Mouse (Mus musculus) heart, postnatal 0 days (tissue): ENCODE data around the gene a. TPM values are rescaled to one million over a fixed set of nuclear protein-coding genes. Genes with fewer than 3 reads are reported as not detected.

Source experiments
- ATAC-seq: fragments of 200-750 bp; cut with Nextera tagmentation; 2 replicates; pipeline ENCODE4 v1.8.0; 2017; ENCODE audit warnings: low read depth, moderate number of reproducible peaks, moderate library complexity; ENCODE audit not compliant: insufficient read depth
- DNase-seq: peaks from one replicate; pipeline ENCODE4 v3.0.0-alpha.2; 2016; ENCODE audit warnings: low spot score
- H3K27ac ChIP-seq: fragments of 300-500 bp; sonication (generic); 2 replicates; pipeline ENCODE4 v1.5.1; 2014; ENCODE audit warnings: low read depth, mild to moderate bottlenecking
- H3K27me3 ChIP-seq: fragments of 300-500 bp; sonication (generic); 2 replicates; pipeline ENCODE4 v1.6.1; 2014; ENCODE audit warnings: low read length, mixed read lengths; ENCODE audit not compliant: control insufficient read depth, insufficient read depth
- H3K36me3 ChIP-seq: fragments of 300-500 bp; sonication (generic); replicated peaks from 2 replicates; pipeline ENCODE4 v1.6.1; 2014; ENCODE audit warnings: low read length, mixed read lengths; ENCODE audit not compliant: control insufficient read depth, insufficient read depth
- H3K4me1 ChIP-seq: fragments of 300-500 bp; sonication (generic); 2 replicates; pipeline ENCODE4 v1.6.1; 2014; ENCODE audit warnings: antibody characterized with exemption; ENCODE audit not compliant: control insufficient read depth, insufficient read depth
- H3K4me2 ChIP-seq: fragments of 300-500 bp; sonication (generic); 2 replicates; pipeline ENCODE4 v1.6.1; 2014; ENCODE audit warnings: low read depth, mild to moderate bottlenecking, low read length, moderate library complexity
- H3K4me3 ChIP-seq: fragments of 300-500 bp; sonication (generic); 2 replicates; pipeline ENCODE4 v1.5.1; 2014; ENCODE audit warnings: low read depth, low read length
- H3K9ac ChIP-seq: fragments of 300-500 bp; sonication (generic); replicated peaks from 2 replicates; pipeline ENCODE4 v1.6.1; 2014; ENCODE audit warnings: low read depth, low read length, mixed read lengths
- H3K9me3 ChIP-seq: fragments of 300-500 bp; sonication (generic); replicated peaks from 2 replicates; pipeline ENCODE4 v1.6.1; 2016; ENCODE audit warnings: low read length; ENCODE audit not compliant: control insufficient read depth
- CTCF ChIP-seq: IDR thresholded peaks from 2 replicates; pipeline ENCODE4 v1.5.1; 2016; ENCODE audit warnings: antibody characterized with exemption, control low read depth, low read depth
- EP300 ChIP-seq: IDR thresholded peaks from 2 replicates; pipeline ENCODE4 v1.6.1; 2016; ENCODE audit warnings: antibody characterized with exemption, low read depth
- WGBS: fragments of 180-500 bp; shearing (Covaris S2); extraction: QIAGEN DNeasy Blood & Tissue Kit; methylation state at CpG from one replicate; pipeline ENCODE4 v1.1.7; 2014; 5-methylcytosine and 5-hydroxymethylcytosine counted together
- polyA plus RNA-seq: library from polyadenylated mRNA; unstranded; fragments of >200 nt; fragmentation: Nextera tagmentation; extraction: Ambion mirVana; gene quantifications from 2 replicates; pipeline ENCODE4 v1.2.1, GENCODE M21; 2015
- total RNA-seq: library from RNA; depleted of rRNA; stranded (reverse); fragments of >200 nt; gene quantifications from 2 replicates; pipeline ENCODE4 v1.2.3, GENCODE M21; 2014; ENCODE audit warnings: low replicate concordance

Gene a
- total and polyA plus RNA-seq, 2 experiments from 2014 or later = not detected

DNA sequence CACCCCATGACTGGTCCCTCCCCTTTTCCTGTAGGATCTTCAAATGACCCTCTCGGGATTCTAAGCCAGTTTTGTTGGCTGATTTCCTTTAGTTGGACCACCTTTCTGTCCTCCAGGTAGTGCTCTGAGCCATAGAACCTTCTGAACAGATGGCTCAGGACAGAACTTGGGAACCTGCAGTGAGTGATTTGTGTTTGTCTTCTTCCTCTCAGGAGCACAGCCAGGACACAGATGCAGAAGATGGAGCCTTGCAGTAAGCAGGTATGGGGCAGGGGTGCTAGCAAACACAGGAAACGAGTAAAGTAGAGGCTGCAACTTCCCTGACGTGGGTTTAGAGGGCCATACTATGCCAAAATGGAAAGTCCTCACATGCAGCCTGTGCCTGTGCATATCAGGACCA lies 74.5 kb downstream of the a start:
- H3K36me3 ChIP-seq = peaks cover 87% of the 10 kb centered on the region
- ATAC-seq (no peak), DNase-seq (no peak)
- H3K9ac ChIP-seq = no peak overlapping the region
- no peaks in the 10 kb centered on the region for H3K4me1 ChIP-seq
- H3K4me2 ChIP-seq = no peak overlapping the region
- no peak overlapping the region for H3K4me3 ChIP-seq
- WGBS = 73% methylated on average over 3 of the region's 3 CpGs
- no peak overlapping the region for H3K27ac ChIP-seq
- no peaks in the 10 kb centered on the region for H3K9me3 ChIP-seq
- no peak for TF ChIP-seq EP300
- no peak for TF ChIP-seq CTCF
- no peaks in the 10 kb centered on the region for H3K27me3 ChIP-seq

DNA sequence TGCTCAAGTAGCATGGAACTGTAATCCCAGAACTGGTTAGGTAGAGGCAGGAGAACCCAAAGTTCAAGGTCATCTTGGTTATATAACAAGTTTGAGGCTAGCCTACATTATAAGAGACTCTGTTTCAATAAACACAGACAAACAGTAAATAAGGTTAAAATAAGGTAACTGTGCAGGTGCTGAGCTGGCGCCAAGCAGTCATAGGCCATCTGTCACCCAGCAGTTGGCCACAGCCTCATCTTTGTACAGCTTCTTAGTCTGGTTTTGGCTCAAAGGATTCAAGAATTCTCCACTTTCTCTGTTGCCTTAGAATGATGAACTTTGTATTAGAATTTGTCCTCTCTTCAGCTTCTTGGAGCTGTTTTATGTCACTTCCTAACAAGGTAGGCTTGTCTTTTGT lies 76.9 kb downstream of the a start:
- 93% methylated on average over 1 of the region's 1 CpGs for WGBS
- Histone ChIP-seq H3K9ac (no peak overlapping the region), H3K27ac (no peak overlapping the region), H3K27me3 (no peaks in the 10 kb centered on the region), H3K4me2 (no peak overlapping the region), H3K9me3 (no peaks in the 10 kb centered on the region), H3K4me1 (no peaks in the 10 kb centered on the region), H3K4me3 (no peak overlapping the region), H3K36me3 (peaks cover 90% of the 10 kb centered on the region)
- DNase-seq (no peak), ATAC-seq (no peak)
- TF ChIP-seq EP300 = no peak
- no peak for TF ChIP-seq CTCF

DNA sequence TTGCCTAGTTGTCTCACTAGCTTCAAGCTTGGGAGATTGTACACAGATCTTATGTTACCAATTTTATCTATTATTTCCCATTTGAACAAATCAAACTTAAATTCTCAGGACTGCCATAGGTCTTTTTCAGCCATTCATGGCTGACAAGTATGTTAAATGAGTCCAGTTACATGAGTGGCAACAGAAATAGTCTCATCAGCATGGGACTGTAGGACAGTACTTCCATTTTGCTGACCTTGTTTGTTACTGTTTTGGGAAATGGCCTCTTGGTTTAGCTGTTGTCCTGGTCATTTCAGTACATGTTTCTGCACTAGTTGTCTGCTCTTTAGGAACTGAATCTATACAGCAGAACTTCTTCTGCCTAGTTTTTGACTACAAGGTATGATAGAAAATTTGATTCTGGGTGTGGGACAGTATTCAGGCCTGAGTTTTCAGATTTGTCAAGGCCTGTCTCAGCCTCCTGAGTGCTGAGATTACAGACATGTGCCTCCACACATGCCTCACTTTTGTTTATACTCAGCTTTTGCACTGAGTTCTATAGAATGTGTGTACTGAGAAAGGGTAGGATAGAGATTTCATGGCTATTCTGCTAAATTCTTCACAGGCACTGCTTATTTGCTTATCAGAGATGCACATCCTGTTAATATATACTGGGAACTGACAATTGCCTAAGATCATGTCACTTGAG lies 78.9 kb downstream of the a start:
- Histone ChIP-seq H3K4me2 (no peak overlapping the region), H3K27me3 (no peaks in the 10 kb centered on the region), H3K4me3 (no peak overlapping the region), H3K27ac (no peak overlapping the region), H3K36me3 (peaks cover 85% of the 10 kb centered on the region), H3K9me3 (no peaks in the 10 kb centered on the region), H3K9ac (no peak overlapping the region), H3K4me1 (no peaks in the 10 kb centered on the region)
- TF ChIP-seq EP300 (no peak), CTCF (no peak)
- DNase-seq (no peak), ATAC-seq (no peak)

DNA sequence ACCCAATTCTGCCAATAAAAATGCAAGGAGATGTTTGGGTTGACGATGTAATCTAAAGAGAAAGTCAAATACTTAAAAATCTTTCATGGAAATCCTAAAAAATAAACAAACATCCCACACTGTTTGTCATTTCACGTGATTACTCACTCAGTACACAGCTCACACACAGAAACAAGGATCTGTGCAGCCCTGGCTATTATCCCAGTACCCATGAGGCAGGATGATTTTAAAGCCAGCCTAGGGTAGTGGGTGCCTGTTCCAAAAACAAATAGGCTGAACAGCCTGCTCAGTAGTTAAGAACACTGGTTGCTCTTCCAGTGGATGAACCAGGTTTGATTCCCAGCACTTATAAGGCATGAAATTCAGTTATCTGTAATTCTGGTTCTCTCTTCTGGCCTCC lies 85.4 kb downstream of the a start:
- WGBS = 86% methylated on average over 2 of the region's 2 CpGs
- no peak for ATAC-seq
- H3K36me3 ChIP-seq = peaks cover 67% of the 10 kb centered on the region

DNA sequence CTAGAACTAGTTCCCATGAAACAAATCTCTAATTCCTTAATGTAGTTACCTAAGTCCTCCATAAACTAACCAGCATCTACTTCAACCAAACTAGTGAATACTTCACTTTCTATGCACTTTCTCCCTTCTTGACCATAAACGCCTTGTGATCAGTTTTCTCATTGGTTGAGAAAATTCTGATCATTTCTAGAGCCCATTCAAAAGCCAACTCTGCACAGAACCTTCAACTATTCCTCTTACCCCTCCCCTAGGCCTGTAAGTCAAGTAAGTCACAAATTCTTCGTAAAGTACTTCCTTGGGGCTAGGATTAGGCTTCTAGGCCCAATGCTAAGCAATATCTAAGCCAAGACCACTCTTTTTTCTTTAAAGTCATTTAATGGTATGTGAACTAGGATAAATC lies 100.4 kb downstream of the a start:
- H3K36me3 ChIP-seq = peaks cover 15% of the 10 kb centered on the region
- WGBS = 8% methylated on average over 2 of the region's 2 CpGs
- ATAC-seq (no peak), DNase-seq (no peak)
- H3K4me3 ChIP-seq = peak overlapping the region; percentile 63
- no peaks in the 10 kb centered on the region for H3K9me3 ChIP-seq
- H3K4me1 ChIP-seq = peaks cover 18% of the 10 kb centered on the region
- peak overlapping the region; percentile 82 for H3K27ac ChIP-seq
- no peak for TF ChIP-seq EP300
- no peak for TF ChIP-seq CTCF
- no peaks in the 10 kb centered on the region for H3K27me3 ChIP-seq
- peak overlapping the region; percentile 69 for H3K4me2 ChIP-seq
- peak overlapping the region; percentile 65 for H3K9ac ChIP-seq

More for the DNA sequence above, 85.4 kb downstream of the a start:
- Histone ChIP-seq H3K4me1 (no peaks in the 10 kb centered on the region), H3K27ac (no peak overlapping the region), H3K9ac (no peak overlapping the region), H3K9me3 (no peaks in the 10 kb centered on the region), H3K27me3 (no peaks in the 10 kb centered on the region), H3K4me2 (no peak overlapping the region), H3K4me3 (no peak overlapping the region)
- TF ChIP-seq EP300 = no peak
- TF ChIP-seq CTCF = no peak
- no peak for DNase-seq
